ENCODE assay signal across 11 mouse cellular contexts in genomic region chr15:42928331-42928730, GRCm38 (mm10).
"Had no signal": no experiment of that assay in that cellular context is flagged by ENCODE, and none has a peak within 500 bp of the region (broad histone marks: within the 10 kb centered on the region; RNA-seq: fewer than 3 reads in every experiment).

No protein-coding gene starts in this region.

- DNase-seq: kidney, adult 9 months; kidney, postnatal 36 days; liver; liver, embryonic 13.5 days; liver, postnatal 0 days; lung, postnatal 14 days; retina, postnatal 1 day; right cerebral cortex, postnatal 4 days; spleen, adult 18-20 months; thymus, adult 2 months; thymus, postnatal 25 days had no signal
